Mouse (Mus musculus) heart, postnatal 10 days (tissue): ENCODE measurements around the gene Mgat4c. TPM values are rescaled to one million over a fixed set of nuclear protein-coding genes. Genes with fewer than 3 reads are reported as not detected.

ENCODE experiments used
- microRNA-seq, 2 experiments: library from miRNA; unstranded; fragments of <30 nt; microRNA quantifications; one replicate each; pipeline ENCODE4 v1.2.0; 2022
- total RNA-seq, 2 experiments: library from RNA; stranded (reverse); gene quantifications; 2 replicates each; pipeline ENCODE4 v1.2.3; 2021

The Mgat4c gene
- total RNA-seq, 2 experiments from 2014 or later = not detected

Small RNAs within 50 kb of the gene (microRNA-seq; reads per million reads assigned to microRNA genes)
- gene Mir3059 = 0 to 0.35 reads per million in 2 experiments
